Mouse (Mus musculus) olfactory bulb, adult 2 months (tissue): ENCODE data around the gene AL731706.1.

Experiments
- CTCF ChIP-seq: fragments of 200-500 bp; IDR thresholded peaks from 2 replicates; pipeline ENCODE4 v1.5.1; 2012; ENCODE audit warnings: low read depth, mild to moderate bottlenecking, low read length, moderate library complexity; ENCODE audit not compliant: insufficient read depth
- POLR2A ChIP-seq: fragments of 200-500 bp; IDR thresholded peaks from 2 replicates; pipeline ENCODE4 v1.6.1; 2012; ENCODE audit warnings: mild to moderate bottlenecking, low read depth, low read length, moderate library complexity; ENCODE audit not compliant: insufficient read depth

DNA sequence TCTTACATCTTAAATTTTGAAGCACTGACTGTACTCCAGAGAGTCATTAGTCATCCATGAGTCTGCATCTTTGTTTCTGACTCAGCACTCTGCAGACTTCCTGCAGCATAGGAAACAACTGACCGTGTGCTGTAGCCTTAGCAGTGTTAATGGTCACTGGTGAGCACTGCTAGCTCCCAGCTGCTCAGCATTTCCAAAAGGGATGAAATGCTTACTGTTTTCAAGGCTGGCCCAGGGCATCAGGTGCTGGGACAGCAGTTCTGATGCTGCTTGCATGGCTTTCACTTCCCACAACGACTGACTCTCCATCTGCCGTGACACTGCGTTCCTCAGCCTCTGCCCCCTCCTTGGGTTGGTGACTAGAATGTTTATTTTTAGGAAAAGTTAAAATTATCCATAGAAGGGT lies 29.8 kb upstream of the AL731706.1 start:
- TF ChIP-seq POLR2A: no peak
- no peak for TF ChIP-seq CTCF
